Mouse (Mus musculus) bone marrow, adult 2 months (tissue): ENCODE results near the gene Kdelr2.
A peak's percentile ranks its signal among the peaks of the same experiment; 100 is the strongest.

ENCODE experiments used
- CTCF ChIP-seq: fragments of 200-500 bp; IDR thresholded peaks from 2 replicates; pipeline ENCODE4 v1.5.1; 2011; ENCODE audit warnings: low read length, control low read depth; ENCODE audit not compliant: control insufficient read depth, insufficient read depth
- POLR2A ChIP-seq: fragments of 200-500 bp; IDR thresholded peaks from 2 replicates; pipeline ENCODE4 v1.6.1; 2011; ENCODE audit warnings: low read depth, mild to moderate bottlenecking, control low read depth, low read length, borderline replicate concordance; ENCODE audit not compliant: control insufficient read depth

DNA sequence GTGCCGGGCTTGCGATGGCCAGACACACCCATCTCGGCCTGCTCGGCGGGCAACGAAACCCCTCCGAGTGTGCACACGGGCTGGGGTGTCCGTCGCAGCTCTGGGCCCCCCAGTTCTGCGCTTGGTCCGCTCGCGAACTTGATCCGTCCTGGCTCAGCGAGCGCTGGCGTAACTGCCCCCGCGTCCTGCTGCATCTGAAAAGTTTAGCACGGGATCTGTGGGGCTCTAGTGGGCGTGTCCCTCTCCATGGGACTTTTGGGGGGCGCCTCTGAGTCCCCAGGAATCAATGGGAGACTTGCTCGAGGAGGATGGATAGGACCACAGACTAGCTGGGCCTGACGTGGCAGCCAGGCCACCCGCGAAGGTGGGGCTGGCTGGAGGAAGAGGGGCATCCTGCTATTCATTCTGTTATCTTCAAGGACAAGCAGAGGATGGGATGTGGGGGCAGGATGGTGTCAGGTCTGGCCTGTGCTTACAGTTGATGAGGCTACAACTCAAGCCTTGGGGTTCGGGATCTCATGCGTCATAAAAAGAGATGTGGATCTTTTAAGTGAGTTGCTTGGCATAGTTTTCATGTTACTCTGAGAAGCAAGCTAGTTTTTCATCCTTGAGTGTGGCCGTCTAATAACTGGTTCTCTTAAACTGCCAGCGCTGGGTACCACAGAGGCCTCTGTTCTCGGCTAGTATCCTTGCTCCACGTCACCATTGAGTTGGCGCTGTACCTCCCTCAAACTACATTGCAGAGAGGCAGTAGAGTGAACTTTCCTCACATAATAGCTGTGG, 701 bp downstream of the Kdelr2 start:
- TF ChIP-seq POLR2A: peak; percentile 11; the same call in 1 of the 2 replicates
- TF ChIP-seq CTCF: no peak
